Mouse (Mus musculus) right cerebral cortex, adult 2 months (tissue): ENCODE measurements at regions not wholly inside any gene's neighbourhood (a gene's known extent, or its start where the extent isn't known, plus 50 kb on each side); places are given as distances from the start of the nearest gene placed in this dataset.
"Not testable (repeated sequence)": the region's sequence is repeated elsewhere in the genome, so short reads cannot be mapped to it uniquely, and the experiment has no call there.

ENCODE experiments used
- DNase-seq, 2 experiments: peaks; one replicate each; pipeline ENCODE4 v3.0.0; 2021 to 2022; ENCODE audit warnings: low spot score in 2 of 2

DNA sequence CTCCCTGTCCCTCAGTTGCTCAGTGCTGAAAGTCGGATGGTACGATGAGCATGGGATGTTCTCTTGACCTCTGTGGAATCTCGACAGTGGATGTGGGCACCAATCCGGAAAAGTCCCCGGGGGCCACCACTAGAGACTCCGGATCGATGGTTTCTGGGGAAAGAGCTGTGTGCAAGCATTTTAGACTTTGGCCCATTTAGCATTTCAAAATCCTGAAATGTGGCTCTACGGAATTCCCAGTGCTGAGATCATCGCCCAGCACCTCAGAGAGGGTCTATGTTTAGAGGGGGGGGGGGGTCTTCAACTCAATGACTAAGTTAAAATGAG lies 68.6 kb downstream of the Tomm20 start:
- no peak for DNase-seq

DNA sequence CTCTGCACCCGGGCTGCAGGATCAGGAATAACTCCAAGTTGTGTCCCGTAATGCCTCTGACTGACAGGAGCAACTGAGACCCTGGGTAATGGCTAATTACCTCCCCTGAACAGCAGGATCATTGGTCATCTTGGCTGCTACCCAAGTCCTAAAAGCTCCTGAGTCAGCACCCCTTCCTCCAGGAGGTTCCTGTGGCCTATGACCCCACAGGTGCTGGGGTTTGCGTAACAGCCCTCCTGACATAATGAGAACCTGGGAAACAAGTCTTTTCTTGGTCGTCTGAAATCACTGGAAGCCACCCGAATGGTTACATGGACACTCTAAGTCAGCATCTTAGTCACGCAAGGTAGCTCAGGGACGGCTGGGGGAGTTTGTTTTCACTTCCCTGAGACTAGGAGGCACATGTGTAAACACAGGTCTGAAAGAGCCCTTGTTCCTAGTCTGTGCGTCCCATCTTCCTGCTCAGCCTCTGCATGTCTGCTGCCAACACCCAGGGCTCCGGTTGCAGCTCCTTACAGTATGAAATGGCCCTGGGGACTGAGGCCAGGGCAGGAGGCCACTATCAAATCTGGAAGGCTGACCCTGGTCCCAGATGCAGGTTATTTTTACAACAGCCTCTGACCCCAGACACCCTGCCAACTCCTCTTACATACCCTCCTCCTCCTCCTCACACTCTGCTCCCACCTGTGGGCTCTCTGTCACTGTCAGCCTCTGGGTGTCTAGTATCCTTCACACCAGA lies 69.2 kb downstream of the Tomm20 start:
- no peak for DNase-seq

DNA sequence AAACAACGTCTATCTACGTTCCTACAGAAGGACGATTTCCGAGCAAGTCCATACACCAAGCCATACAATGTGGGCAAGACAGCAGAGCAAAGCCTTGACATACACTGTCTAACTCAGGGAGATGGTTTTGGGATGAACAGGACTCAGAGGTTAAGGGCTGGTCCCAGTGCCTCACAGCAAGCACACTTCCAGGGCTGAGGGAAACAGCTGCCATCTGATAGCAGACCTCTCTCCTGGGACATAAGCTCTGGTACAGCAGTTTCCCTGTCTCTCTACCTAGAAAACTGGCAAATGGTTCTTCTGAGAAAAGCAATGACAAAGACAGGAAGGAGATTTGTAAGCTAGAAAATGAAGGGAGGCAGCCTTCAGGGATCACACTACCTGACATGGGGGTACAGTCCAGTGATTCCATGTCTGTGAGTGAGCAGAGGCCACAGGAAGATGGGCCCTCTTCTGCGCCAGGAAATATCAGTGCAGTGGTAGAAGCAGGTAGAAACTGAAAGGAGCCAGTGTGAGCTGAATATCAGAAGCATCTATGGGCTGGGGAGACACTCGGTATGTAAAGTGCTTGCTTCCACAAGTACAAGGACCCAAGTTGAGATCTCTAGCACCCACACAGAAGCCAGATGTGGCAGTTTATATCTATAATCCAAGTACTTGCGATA lies 70.0 kb downstream of the Tomm20 start:
- no peak for DNase-seq

DNA sequence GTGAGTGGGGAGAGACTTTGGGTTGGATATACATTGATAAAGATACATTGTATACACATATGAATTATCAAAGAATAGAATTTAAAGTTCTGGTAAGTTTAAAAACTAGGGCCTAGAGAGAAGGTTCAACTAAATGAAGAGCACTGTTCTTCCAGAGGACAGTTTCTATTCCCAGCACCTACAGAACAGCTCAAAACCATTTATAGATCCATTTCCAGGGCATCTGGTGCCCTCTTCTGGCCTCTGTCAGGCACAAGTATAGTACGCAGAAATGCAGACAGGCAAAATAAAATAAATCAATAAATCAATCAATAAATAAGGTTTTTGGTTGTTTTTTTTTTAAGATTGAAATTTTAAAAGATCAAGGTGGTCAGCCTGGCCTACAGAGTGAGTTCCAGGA lies 70.8 kb downstream of the Tomm20 start:
- no peak for DNase-seq

DNA sequence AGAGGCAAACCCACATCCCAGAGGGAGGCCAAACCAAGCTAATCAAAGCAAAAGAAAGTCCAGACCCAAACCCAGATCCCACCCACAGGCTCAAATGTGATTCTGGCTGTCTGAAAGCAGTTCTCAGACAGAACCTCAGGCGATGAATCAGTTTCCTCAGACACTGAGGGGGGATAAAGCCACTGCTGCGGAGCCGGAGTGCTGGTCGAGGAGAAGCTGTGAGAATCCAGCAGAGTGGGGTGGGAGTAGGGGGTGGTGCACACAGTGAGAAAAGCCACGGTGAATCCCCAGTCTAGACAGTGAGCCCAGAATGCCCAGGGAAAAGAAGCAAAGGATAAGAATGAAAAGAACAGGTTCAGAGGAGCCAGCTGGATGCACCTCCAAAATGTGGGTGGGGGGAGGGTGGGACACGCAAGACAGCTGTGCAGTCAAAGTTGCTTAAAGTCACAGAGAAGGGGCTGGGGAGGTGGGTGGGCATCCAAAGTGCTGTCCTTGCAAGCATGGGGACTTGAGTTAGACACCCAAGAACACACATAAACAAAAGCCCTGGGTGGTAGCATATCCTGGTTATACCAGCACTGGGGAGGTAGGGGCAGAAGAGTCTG lies 71.4 kb downstream of the Tomm20 start:
- no peak for DNase-seq

DNA sequence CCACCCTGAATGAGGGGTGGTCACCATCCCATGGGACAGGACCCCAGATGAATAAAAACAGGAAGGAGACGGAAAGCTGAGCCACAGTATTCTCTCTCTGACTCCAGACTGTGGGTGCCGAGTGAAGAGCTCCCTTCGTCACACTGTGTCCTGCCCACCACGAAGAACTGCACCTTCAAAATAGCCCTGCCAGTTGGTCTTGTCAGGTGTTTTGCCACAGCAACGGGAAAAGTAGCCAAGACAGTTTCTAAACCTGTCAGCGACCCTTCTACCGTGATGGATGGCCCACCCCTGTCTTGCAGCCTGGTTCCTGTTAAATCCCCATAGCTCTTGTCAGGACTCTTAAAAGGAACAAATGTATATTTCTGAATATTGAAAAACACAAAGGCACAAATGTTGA lies 72.3 kb downstream of the Tomm20 start:
- DNase-seq = no peak

DNA sequence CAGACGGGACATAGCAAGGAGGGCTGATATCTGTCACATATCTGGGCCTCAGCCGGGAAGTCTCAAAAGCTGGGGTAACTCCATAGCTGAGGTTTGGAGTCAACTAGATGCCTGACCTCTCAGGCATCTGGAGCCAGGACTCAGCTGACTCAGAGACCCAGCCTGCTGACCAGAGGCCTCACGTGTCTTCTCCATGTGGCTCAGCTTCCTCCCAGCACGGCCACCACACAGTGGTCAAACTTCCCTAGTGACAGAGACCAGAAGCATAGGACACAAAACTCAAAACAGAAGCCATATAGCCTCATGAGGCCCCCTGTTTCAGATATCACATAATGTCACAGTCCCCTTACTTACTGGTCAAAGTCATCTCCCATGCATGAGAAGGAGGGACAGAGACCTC lies 73.1 kb downstream of the Tomm20 start:
- DNase-seq = no peak

DNA sequence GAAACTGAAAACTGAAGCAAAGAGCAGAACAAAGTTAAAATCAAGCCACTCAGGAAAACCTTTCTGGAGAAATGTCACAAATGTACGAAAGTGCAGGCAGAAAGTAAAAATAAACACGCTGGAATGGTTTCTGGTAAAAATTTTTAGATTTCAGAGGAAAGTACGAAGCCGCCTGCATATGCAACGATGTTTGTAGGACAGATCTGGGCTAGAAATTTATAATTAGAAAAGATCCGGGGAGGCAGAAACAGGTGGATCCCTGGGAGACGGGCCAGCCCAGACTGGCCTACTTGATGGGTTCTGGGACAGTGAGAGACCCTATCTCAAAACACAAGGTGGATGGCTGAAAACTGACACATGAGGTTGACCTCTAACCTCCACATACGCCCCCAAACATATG lies 73.5 kb downstream of the Tomm20 start:
- DNase-seq = peak in 1 of 2 experiments; percentile 36

DNA sequence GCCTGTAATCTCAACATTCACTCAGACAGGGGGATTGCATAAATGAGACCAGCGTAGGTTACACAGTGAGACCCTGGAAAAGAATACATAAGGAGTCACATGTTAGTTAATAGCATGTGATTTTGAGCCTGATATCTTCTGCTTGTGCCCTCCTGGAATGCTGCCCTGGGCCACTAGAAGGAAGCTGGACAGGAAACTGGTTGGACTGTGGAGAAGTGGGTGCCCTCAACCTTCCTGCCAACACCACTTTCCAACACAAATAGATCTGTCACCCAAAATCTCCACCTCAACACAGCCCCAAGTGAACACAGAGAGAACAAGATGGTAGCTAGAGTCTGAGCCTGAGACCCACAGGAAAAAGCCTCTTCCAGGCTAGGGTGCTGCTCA lies 76.2 kb downstream of the Tomm20 start:
- no peak for DNase-seq

DNA sequence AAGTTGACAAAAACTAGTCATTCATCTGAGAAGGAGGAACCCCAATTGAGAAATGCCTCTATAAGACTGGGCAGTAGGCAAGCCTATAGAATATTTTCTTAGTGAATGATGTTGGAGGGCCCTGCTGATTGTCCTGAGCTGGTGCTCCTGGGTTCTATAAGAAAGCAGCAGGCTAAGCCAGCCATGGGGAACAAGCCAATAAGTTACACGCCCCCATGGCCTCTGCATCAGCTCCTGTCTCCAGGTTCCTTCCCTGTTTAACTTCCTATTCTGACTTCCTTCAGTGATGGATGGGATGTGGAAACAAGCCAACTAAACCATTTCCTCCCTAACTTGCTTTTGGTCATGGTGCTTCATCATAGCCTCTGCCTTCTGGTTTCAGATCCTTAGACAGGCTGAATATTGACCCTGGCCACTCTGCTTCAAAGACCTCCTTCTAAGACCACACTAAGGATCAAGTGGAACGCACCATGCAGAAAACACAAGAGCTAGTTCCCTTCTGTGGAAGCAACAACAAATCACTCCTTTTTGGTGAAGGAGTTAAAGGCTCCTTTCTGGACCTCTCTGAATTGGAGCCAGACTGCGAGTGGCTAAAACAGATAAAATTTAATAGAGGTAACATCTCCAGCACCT lies 76.7 kb downstream of the Tomm20 start:
- no peak for DNase-seq

DNA sequence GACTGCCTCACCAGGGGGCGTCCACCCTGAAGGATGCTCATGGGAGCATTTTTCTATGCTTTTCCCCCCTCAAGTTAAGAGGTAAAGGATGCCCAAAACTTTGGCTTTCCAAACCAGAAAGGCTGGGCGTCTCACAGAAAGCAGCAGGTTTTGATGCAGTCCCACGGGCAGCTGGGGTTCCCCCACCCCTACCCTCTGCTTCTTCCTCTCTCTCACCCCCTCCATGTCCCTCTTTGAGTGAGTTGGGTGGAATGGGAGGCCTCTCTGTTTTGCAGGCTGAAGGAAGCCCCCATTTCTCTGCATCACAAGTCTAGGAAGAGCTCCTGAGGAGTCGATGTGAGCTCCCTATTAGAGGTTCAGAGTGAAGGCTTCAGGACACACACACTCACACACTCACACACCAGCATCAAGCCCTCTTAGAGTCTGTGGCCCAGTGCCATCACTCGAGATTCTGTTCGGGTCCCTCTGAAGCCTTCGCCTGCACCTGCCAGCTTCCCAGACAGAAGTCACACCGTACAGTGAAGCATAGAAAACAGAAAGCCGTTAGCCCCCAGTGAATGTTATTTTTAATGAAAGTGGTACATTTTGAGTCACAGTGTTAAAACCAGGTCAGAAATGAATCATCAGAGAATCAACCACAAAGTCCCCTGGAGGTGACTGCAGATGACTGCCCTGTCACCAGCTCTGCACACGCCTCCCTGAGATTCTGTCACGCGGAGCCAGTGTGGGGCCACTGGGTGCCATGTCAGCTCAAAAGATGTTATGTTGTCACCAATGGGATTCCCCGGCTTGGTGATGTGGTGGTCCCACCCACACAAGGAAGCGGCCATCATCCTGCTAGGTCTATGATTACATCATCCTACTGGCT lies 78.3 kb downstream of the Tomm20 start:
- DNase-seq = no peak

DNA sequence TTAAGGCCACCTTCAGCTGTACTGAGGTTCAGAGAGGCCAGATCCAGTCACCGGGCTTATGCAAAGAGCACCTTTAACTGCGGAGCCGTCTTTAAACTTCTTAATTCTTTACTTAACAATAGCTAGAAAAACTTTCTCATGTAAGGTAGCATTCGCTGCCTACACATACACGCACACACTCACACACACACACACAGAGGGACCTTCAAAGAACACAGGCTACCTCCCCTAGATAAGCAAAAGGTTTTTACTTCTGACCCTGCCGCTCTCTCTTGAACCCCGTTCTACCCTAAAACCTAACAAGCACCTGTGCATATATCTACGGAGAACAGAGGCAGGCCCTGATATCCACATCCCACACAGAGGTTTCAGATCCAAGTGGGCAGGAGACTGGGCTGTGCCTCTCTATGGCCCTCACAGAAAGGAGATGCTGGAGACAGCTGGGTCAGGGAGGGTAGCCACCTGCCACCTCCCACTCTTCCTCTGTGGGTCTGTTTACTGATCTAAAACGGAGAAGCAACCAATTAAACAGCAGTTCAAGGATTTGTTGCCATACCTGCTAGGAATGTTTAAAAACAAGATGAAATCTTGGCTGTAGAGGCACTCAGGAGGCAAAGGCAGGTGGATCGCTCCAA lies 81.2 kb downstream of the Tomm20 start:
- DNase-seq = no peak

DNA sequence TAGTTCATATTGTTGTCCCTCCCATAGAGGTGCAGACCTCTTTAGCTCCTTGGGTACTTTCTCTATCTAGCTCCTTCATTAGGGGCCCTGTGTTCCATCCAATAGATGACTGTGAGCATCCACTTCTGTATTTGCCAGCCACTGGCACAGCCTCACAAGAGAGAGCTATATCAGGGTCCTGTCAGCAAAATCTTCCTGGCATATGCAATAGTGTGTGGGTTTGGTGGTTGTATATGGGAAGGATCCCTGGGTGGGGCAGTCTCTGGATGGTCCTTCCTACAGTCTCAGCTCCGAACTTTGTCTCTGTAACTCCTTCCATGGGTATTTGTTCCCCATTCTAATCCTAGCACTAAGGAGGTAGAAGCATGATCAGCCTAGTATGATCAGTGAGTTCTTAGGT lies 82.0 kb downstream of the Tomm20 start:
- not testable (repeated sequence) for DNase-seq

DNA sequence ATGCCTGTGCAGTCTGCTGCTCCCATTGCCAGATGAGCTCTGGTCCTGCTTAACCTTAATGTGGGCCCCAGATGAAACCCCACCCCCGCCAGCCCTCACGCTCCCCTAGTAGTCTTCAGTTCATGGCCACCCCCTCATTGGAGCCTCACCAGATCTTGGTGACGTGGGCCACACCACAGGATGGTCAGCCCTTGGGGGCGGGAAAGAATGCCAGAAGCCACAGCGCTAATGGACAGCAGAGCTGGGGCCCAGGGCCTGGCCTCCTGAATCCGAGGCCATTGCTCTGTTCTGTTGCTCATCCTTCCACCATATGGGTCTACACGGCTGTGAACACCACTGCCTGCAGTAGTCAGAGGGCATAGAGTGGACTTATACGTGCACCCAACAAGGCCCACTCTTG lies 83.9 kb downstream of the Tomm20 start:
- no peak for DNase-seq

DNA sequence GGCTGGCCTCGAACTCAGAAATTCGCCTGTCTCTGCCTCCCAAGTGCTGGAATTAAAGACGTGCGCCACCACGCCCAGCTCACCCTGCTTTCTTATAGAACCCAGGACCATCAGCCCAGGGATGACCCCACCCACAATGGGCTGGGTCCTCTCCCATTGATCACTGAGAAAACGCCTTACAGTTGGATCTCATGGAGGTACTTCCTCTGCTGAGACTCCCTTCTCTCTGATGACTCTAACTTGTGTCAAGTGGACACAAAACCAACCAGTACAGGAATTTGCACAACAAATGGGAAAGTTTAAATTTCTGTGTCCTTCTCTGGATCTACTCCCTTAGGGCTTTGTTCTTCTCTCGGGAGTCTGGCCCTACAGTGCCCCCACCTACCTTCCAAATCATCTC lies 85.0 kb downstream of the Tomm20 start:
- DNase-seq = no peak

DNA sequence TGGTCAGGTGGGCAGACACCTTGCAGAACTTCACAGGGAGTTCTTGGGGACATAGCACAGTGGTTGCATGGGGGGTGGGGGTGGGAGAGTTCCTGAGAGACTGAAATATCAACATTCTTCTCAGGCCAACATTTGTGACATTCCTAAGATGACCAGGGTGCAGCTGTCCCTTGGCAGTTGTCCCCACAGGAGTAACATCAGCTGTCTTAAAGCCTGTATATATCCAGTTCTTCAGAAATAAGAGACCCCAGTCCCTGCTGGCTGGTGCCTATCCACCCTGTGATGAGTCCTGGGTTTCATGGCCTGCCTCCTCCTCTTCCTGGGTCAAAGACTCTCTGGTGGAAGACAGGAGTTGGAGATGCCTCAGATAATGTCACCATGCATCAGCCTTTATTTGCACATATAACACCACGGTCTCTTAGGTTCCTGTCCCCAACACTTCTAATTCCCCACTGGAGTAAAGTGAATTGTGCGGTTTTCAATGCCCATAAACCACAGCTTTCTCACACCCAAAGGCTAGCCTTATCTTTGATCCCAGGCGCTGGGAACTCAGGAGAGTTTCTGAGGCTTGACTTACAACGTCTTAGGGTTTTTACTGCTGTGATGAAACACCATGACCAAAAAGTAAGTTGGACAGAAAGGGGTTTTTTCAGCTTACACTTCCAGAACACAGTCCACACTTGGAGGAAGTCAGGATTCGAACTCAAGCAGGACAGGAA lies 85.8 kb downstream of the Tomm20 start:
- no peak for DNase-seq

DNA sequence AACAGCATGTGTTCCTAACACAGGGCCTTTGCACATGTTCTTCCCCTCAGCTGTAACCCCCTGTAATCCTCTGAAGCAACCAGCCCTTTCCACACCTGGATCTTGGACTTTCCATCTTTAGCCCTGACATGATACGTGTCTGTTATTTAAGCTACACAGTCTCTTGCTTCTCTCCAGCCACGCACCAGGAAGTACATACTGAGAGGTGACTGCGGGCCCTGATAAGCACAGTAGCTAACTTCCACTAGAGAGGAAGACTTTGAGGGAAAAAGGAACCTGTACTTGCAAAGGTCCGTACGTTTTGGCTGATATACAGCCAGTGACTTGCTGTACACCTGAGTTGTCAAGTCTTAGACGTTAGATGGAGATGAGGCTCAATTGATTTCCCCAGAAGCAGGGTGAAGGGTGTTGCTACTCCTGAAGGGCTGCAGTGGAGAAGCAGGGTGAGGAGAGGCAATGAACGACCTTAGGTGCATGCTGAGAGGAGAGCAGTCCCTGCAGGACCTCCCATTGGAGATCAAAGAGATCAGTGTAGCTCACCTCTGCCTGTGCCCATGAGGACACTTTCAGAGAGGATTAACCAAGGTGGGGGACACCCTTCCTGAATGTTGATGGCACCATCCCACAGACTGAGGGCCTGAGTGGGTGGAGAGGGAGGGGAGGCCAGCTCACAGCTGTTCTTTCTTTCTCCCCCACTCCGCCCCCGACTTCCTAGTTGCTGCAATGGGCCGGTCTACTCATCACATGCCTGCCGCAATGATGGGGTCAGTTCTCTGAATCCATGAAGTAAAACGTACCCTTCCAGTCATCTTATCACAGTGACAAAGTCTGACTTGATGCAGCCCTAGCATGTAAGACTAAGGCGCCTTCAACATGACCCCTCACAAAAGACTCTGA lies 88.1 kb downstream of the Tomm20 start:
- no peak for DNase-seq

DNA sequence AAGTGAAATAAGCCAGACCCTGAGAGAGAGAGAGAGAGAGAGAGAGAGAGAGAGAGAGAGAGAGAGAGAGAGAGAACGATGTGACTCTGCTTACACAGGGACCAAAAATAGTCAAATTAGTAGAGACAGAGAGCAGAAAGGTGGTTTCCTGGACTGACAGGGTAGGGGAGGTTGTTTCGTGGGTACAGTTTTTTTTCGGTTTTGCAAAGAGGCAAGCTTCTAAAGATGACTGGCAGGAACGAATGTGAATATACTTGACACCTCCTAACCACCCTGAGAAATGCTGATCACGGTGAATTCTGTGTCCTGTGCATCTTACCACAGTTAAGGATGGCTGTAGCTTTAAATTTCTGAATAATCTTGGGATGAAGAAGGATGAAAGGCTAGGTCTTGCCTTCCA lies 89.7 kb downstream of the Tomm20 start:
- no peak for DNase-seq

DNA sequence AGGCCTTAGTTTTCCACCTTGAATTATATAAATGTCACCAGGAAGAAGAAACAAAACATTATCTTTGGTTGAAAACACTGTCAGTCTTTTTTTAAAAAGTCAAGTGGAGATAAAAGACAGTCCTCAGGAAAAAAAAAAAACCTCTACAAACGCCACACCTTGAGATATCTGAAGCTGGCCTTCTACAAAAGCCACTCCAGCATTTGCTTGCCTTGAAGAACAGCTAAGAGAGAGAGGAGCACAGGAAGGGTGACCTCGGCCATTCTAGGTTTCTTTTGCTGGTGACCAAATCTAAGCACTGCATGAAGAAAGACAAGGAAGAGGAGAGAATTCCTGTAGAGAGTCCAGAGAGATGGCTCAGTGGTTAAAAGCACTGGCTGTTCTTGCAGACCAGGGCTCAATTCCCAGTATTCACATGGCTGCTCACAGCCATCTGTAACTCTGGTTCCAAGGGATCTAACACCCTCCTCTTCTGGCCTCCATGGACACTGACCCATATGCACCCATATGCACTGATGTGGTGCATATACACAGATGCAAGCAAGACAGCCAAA lies 90.5 kb downstream of the Tomm20 start:
- DNase-seq = no peak
